Mouse (Mus musculus): ENCODE results near the gene Agl.

DNA sequence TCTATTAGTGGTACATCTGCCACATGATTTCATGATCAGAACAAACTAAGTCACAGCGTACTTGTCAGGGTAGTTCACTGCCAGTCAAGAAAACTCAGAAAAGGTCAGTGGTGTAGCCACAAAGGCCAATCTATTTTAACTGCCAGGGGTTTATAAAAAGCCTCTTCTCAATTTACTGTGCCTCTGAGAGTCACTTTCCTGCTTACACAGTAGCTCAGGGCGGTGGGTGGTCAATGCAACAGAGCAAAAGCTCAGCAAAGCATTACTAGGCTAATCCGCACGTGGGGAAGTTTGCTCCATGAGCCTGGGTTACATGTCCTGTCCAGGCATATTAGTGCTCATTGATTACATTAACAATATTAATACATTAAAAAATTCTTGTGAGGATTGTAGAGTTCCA is 8.0 kb upstream of the Agl start:
- TF ChIP-seq POLR2A (IDR thresholded peaks at IDR 0.05; ENCODE audit: low read depth, low read length) (no peak), CTCF (IDR thresholded peaks at IDR 0.05; ENCODE audit: borderline replicate concordance, insufficient read depth, low read length) (no peak)
